Mouse (Mus musculus) neural tube, embryonic 15.5 days (tissue): Measurements from ENCODE around the gene Oosp1. TPM values are rescaled to one million over a fixed set of nuclear protein-coding genes. Genes with fewer than 3 reads are reported as not detected.

Experiments used
- polyA plus RNA-seq: library from polyadenylated mRNA; unstranded; fragments of >200 nt; fragmentation: Nextera tagmentation; extraction: Ambion mirVana; gene quantifications from 2 replicates; pipeline ENCODE4 v1.2.1, GENCODE M21; 2015

Gene Oosp1
- polyA plus RNA-seq, 1 experiment from 2014 or later, result not detected

Other genes starting within 250 kb of the Oosp1 start
- 2.6 TPM in 1 of 2 replicates, not detected in the other for gene Ms4a4b, start 247.6 kb downstream of the Oosp1 start, polyA plus RNA-seq
- 3.1 and 5.1 TPM in 2 replicates for gene Ms4a6c, start 221.8 kb downstream of the Oosp1 start, polyA plus RNA-seq
- gene Gm8369, start 205.2 kb downstream of the Oosp1 start, polyA plus RNA-seq, result 0.13 TPM in 1 of 2 replicates, not detected in the other
- 2.8 and 7.4 TPM in 2 replicates for gene Ms4a6b, start 174.6 kb downstream of the Oosp1 start, polyA plus RNA-seq
- 0.50 TPM in 1 of 2 replicates, not detected in the other for gene Ms4a4d, start 154.3 kb downstream of the Oosp1 start, polyA plus RNA-seq
- 2.3 and 3.1 TPM in 2 replicates for gene Ms4a6d, start 86.3 kb downstream of the Oosp1 start, polyA plus RNA-seq
- 0.24 and 0.27 TPM in 2 replicates for gene Ms4a2, start 67.4 kb downstream of the Oosp1 start, polyA plus RNA-seq
- gene Ms4a3, start 50.3 kb downstream of the Oosp1 start, polyA plus RNA-seq, result 0.10 TPM in 1 of 2 replicates, not detected in the other
- not detected in 2 replicates for gene Oosp2, start 30.6 kb downstream of the Oosp1 start, polyA plus RNA-seq
- gene Oosp3, start 5.9 kb upstream of the Oosp1 start, polyA plus RNA-seq, result not detected in 2 replicates
- not detected in 2 replicates for gene Gif, start 56.4 kb upstream of the Oosp1 start, polyA plus RNA-seq
- gene Mrpl16, start 79.2 kb upstream of the Oosp1 start, polyA plus RNA-seq, result 43.5 and 48.7 TPM in 2 replicates
- 12.8 and 14.5 TPM in 2 replicates for gene Stx3, start 128.3 kb upstream of the Oosp1 start, polyA plus RNA-seq
- gene Olfr1417, start 148.1 kb upstream of the Oosp1 start, polyA plus RNA-seq, result not detected in 2 replicates
- not detected in 2 replicates for gene Olfr1418, start 169.9 kb upstream of the Oosp1 start, polyA plus RNA-seq
- gene Olfr1419, start 184.0 kb upstream of the Oosp1 start, polyA plus RNA-seq, result not detected in 2 replicates
- not detected in 2 replicates for gene Olfr1420, start 195.4 kb upstream of the Oosp1 start, polyA plus RNA-seq
- gene Patl1, start 221.2 kb upstream of the Oosp1 start, polyA plus RNA-seq, result 13.3 and 15.2 TPM in 2 replicates